Mouse (Mus musculus): ENCODE measurements around the gene 4930402F06Rik. TPM values are rescaled to one million over a fixed set of nuclear protein-coding genes. Genes with fewer than 3 reads are reported as not detected.

4930402F06Rik gene
- polyA plus RNA-seq, 1 experiment from 2014 or later, result not detected

- H3K4me3 ChIP-seq, result no peak overlapping the region
- H3K4me2 ChIP-seq (replicated peaks), result no peak overlapping the region
- ATAC-seq (ENCODE audit: low FRiP score), result no peak
- no peaks in the 10 kb centered on the region for H3K36me3 ChIP-seq
- H3K27me3 ChIP-seq, result no peaks in the 10 kb centered on the region
- H3K27ac ChIP-seq, result no peak overlapping the region
- WGBS, result 74% methylated on average over 9 of the region's 9 CpGs
- no peaks in the 10 kb centered on the region for H3K9me3 ChIP-seq (replicated peaks)
- H3K9ac ChIP-seq, result no peak overlapping the region
- H3K4me1 ChIP-seq, result no peaks in the 10 kb centered on the region
These were observed 17.7 kb downstream of the 4930402F06Rik start for GRCm38 (mm10) chr2:35379306-35379705.

GRCm38 (mm10) chr2:35377600-35377999, 19.4 kb downstream of the 4930402F06Rik start:
- no peak for ATAC-seq (ENCODE audit: low FRiP score)
- Histone ChIP-seq H3K27me3 (no peaks in the 10 kb centered on the region), H3K4me3 (no peak overlapping the region), H3K27ac (no peak overlapping the region), H3K4me1 (no peaks in the 10 kb centered on the region), H3K36me3 (no peaks in the 10 kb centered on the region), H3K9ac (no peak overlapping the region), H3K4me2 (replicated peaks) (no peak overlapping the region), H3K9me3 (replicated peaks) (no peaks in the 10 kb centered on the region)
- 63% methylated on average over 6 of the region's 6 CpGs for WGBS

DNA sequence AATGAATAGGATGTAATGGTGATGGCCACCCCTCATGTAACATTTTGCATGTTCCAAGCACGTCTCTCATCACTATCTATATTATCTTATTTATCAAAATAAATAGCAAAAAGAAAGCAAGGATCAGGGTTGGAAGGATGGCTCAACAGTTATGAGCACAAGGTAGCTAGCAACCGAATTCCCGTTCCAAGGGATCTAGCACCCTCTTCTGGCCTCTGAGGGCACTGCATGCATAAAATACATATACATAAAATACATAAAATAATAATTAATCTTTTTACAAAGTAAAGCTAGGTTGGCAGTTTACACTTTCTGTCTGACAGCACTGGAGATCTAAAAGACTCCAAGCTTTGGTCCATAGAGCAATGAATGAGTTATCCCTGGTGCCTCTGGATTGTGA, 24.0 kb downstream of the 4930402F06Rik start:
- no peaks in the 10 kb centered on the region for H3K4me1 ChIP-seq
- H3K4me3 ChIP-seq, result no peak overlapping the region
- no peak overlapping the region for H3K4me2 ChIP-seq (replicated peaks)
- no peak for ATAC-seq (ENCODE audit: low FRiP score)
- H3K27ac ChIP-seq, result no peak overlapping the region
- 14% methylated on average over 3 of the region's 3 CpGs for WGBS
- H3K9ac ChIP-seq, result no peak overlapping the region
- no peaks in the 10 kb centered on the region for H3K9me3 ChIP-seq (replicated peaks)
- no peaks in the 10 kb centered on the region for H3K36me3 ChIP-seq
- H3K27me3 ChIP-seq, result no peaks in the 10 kb centered on the region

GRCm38 (mm10) chr2:35370686-35371085, 26.3 kb downstream of the 4930402F06Rik start:
- Histone ChIP-seq H3K27me3 (no peaks in the 10 kb centered on the region), H3K4me1 (no peaks in the 10 kb centered on the region), H3K4me2 (replicated peaks) (no peak overlapping the region), H3K9me3 (replicated peaks) (no peaks in the 10 kb centered on the region), H3K27ac (no peak overlapping the region), H3K36me3 (no peaks in the 10 kb centered on the region), H3K9ac (no peak overlapping the region), H3K4me3 (no peak overlapping the region)
- ATAC-seq (ENCODE audit: low FRiP score), result no peak

- WGBS, result 81% methylated on average over 2 of the region's 2 CpGs
- Histone ChIP-seq H3K27ac (no peak within 1 kb of the TSS), H3K9me3 (replicated peaks) (0 out of 2 replicates have a peak, but pooled peaks cover 4% of the 10 kb centered on the region), H3K9ac (no peak within 1 kb of the TSS), H3K4me2 (replicated peaks) (no peak within 1 kb of the TSS), H3K27me3 (no peaks in the 10 kb centered on the region), H3K4me1 (no peaks in the 10 kb centered on the region), H3K4me3 (no peak within 1 kb of the TSS), H3K36me3 (no peaks in the 10 kb centered on the region)
- ATAC-seq (ENCODE audit: low FRiP score), result no peak
These were observed 29.3 kb downstream of the 4930402F06Rik start, which contains the start of gene 4930568D16Rik for GRCm38 (mm10) chr2:35367629-35368028. TSS of gene 4930568D16Rik (minus strand) at chr2:35367729.

DNA sequence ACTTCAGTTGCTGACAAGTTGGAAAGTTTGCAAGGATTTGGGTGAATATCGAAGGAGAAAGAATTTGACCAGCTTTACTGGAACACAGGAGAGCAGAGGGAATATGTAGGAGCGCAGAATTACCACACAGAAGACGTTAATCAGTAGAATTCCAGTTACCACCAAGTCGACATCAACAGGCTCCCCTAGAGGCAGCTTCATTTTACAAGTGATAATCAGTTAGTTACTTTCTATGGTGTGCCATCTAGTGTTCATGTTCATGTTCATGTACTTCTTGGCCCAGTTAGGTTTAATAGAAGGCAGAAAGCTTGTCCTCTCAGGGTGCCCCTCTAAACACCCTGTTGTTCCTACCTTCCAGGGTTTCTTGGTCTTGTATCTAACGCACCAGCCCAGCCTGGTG, 47.8 kb downstream of the 4930402F06Rik start:
- WGBS, result 63% methylated on average over 5 of the region's 5 CpGs
- ATAC-seq (ENCODE audit: low FRiP score), result no peak
- Histone ChIP-seq H3K4me3 (no peak overlapping the region), H3K36me3 (no peaks in the 10 kb centered on the region), H3K4me1 (no peaks in the 10 kb centered on the region), H3K9me3 (replicated peaks) (no peaks in the 10 kb centered on the region), H3K4me2 (replicated peaks) (no peak overlapping the region), H3K9ac (no peak overlapping the region), H3K27ac (no peak overlapping the region), H3K27me3 (no peaks in the 10 kb centered on the region)

DNA sequence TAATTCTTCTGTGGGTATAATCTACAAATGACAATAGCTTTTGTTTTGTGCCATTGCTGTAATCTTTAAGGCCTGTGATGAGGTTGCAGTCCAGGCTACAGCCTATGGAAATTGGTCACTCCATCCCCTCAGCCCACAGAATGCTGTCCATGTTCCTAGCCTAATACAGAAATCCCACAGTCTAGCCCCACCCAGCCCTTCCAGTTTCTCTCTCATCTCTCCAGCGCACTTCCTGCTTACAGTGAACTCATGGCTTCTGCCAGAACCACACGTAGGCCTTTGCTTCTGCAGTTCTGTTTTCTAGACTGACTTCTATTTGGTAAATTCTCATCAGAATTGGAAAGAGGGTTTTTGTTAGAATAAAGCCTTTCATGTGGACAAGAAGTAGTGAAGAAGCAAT, 51.0 kb downstream of the 4930402F06Rik start:
- no peaks in the 10 kb centered on the region for H3K4me1 ChIP-seq
- 78% methylated on average over 2 of the region's 2 CpGs for WGBS
- no peak for ATAC-seq (ENCODE audit: low FRiP score)
- H3K4me3 ChIP-seq, result no peak overlapping the region
- H3K27me3 ChIP-seq, result no peaks in the 10 kb centered on the region
- H3K9ac ChIP-seq, result no peak overlapping the region
- H3K9me3 ChIP-seq (replicated peaks), result no peaks in the 10 kb centered on the region
- no peaks in the 10 kb centered on the region for H3K36me3 ChIP-seq
- H3K27ac ChIP-seq, result no peak overlapping the region
- H3K4me2 ChIP-seq (replicated peaks), result no peak overlapping the region

DNA sequence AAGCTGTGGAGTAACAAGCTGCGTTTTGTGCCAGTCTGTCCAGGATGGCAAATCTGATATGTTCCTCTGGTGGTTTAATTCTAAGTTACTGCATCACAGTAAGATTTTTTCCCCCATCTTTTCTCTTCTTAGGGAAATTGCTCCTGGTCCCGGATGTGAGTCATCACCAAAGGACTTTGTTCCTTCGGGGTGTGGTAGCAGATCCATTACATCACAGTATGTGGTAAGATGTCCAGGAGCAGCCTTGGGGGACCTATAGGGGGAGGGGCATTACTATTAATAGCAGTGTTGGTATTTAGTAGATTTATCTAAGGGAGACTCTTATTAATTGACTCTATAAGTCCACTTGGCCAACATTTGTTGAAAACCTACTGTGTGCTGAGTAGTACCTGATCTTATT, 54.4 kb downstream of the 4930402F06Rik start:
- Histone ChIP-seq H3K9me3 (replicated peaks) (no peaks in the 10 kb centered on the region), H3K9ac (no peak overlapping the region), H3K4me2 (replicated peaks) (no peak overlapping the region), H3K36me3 (no peaks in the 10 kb centered on the region), H3K27me3 (no peaks in the 10 kb centered on the region), H3K27ac (no peak overlapping the region), H3K4me1 (no peaks in the 10 kb centered on the region), H3K4me3 (no peak overlapping the region)
- no peak for ATAC-seq (ENCODE audit: low FRiP score)
- 77% methylated on average over 3 of the region's 3 CpGs for WGBS

DNA sequence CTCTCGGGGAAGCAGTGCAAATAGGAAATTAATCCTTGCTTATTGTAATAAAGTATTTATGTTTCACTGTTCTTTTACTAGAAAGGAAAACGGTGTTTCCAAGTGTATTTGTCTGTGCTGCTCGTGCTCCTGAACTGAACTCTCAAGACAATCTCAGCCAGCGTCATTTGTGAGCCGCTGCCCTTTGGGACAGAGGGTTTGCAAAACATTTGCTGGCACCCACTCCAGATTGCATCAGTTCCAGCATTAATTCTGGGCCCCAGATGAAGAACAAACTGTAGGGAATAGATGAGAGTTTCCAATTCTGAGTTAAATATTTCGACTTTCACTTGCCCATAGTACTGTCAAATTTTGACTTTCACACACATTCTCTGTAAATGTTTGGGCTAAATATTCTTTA, 58.3 kb downstream of the 4930402F06Rik start:
- Histone ChIP-seq H3K9ac (no peak overlapping the region), H3K4me3 (no peak overlapping the region), H3K27ac (no peak overlapping the region), H3K36me3 (no peaks in the 10 kb centered on the region), H3K4me1 (peaks cover 14% of the 10 kb centered on the region), H3K27me3 (peaks cover 6% of the 10 kb centered on the region; the same call in 1 of the 2 replicates), H3K4me2 (replicated peaks) (no peak overlapping the region), H3K9me3 (replicated peaks) (no peaks in the 10 kb centered on the region)
- ATAC-seq (ENCODE audit: low FRiP score), result no peak
- WGBS, result 85% methylated on average over 6 of the region's 6 CpGs

DNA sequence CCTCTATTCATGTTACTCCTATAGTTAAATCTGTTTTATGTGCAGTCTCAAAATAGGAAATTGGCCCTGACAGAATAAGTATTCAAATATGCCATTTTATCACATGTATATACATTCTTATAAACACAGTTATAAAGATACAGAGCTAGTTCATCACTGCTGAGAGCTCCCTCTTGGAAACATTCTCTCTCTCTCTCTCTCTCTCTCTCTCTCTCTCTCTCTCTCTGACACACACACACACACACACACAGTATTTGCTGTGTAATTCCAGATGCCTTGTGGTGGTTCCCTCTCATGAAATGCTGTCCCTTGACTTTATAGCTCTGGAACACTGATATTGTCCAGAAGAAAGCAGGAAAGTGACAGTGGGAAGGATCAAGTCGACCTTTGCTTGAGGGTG, 58.9 kb downstream of the 4930402F06Rik start:
- WGBS, result 61% methylated on average over 1 of the region's 1 CpGs

DNA sequence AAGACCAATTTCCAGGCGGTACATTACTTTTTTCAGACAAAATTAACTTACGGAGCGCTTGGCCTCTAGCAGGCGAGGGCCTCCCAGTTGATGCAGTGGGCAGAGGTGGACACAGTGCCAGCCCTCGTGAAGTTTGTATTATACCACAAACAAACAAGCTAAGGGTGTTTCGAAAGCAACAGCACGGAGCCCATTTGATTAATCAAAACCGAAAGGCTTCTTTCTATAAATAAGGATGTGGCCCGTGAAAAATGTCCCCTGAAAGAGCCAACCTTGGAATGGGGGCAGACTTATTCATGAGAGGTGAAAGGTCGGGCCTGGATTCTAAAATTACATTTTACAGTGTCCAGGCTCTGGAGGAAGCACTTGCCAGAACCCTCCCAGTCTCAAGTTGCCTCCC, 59.6 kb downstream of the 4930402F06Rik start:
- H3K36me3 ChIP-seq, result no peaks in the 10 kb centered on the region
- H3K27me3 ChIP-seq, result peaks cover 6% of the 10 kb centered on the region; the same call in 1 of the 2 replicates
- H3K4me3 ChIP-seq, result peak overlapping the region; percentile 63
- 0 out of 2 replicates have a peak, but pooled peaks have one; percentile 15 for ATAC-seq (ENCODE audit: low FRiP score)
- peak overlapping the region; percentile 97 for H3K4me2 ChIP-seq (replicated peaks)
- H3K9me3 ChIP-seq (replicated peaks), result no peaks in the 10 kb centered on the region
- WGBS, result 46% methylated on average over 10 of the region's 10 CpGs
- peak overlapping the region; percentile 79 for H3K9ac ChIP-seq
- H3K27ac ChIP-seq, result 0 out of 2 replicates have a peak overlapping the region, but pooled peaks have one; percentile 18
- peaks cover 14% of the 10 kb centered on the region for H3K4me1 ChIP-seq

More for the DNA sequence above, 58.9 kb downstream of the 4930402F06Rik start:
- peaks cover 6% of the 10 kb centered on the region; the same call in 1 of the 2 replicates for H3K27me3 ChIP-seq
- H3K36me3 ChIP-seq, result no peaks in the 10 kb centered on the region
- no peak overlapping the region for H3K27ac ChIP-seq
- H3K4me3 ChIP-seq, result no peak overlapping the region
- peaks cover 14% of the 10 kb centered on the region for H3K4me1 ChIP-seq
- no peaks in the 10 kb centered on the region for H3K9me3 ChIP-seq (replicated peaks)
- no peak overlapping the region for H3K9ac ChIP-seq
- no peak overlapping the region for H3K4me2 ChIP-seq (replicated peaks)
- ATAC-seq (ENCODE audit: low FRiP score), result no peak

- Histone ChIP-seq H3K36me3 (no peaks in the 10 kb centered on the region), H3K27ac (peak within 1 kb of the TSS; percentile 78), H3K4me1 (peaks cover 14% of the 10 kb centered on the region), H3K4me2 (replicated peaks) (peak within 1 kb of the TSS; percentile 97), H3K4me3 (peak within 1 kb of the TSS; percentile 63), H3K27me3 (peaks cover 6% of the 10 kb centered on the region; the same call in 1 of the 2 replicates), H3K9ac (peak within 1 kb of the TSS; percentile 79), H3K9me3 (replicated peaks) (no peaks in the 10 kb centered on the region)
- ATAC-seq (ENCODE audit: low FRiP score), result peak; percentile 100
- WGBS, result under 1% methylated on average over 45 of the region's 45 CpGs
These were observed 60.3 kb downstream of the 4930402F06Rik start, which contains the start of gene Stom for GRCm38 (mm10) chr2:35336388-35337280. TSS of gene Stom (minus strand) at chr2:35336976.
